Mouse (Mus musculus) ES-Bruce4 (cell line): ENCODE measurements around the gene Larp4. TPM values are rescaled to one million over a fixed set of nuclear protein-coding genes. Genes with fewer than 3 reads are reported as not detected.

Source experiments
- H3K27ac ChIP-seq: 2 replicates; pipeline ENCODE4 v1.5.1; 2012; ENCODE audit warnings: low read length, inconsistent platforms; ENCODE audit not compliant: insufficient read depth
- H3K27me3 ChIP-seq: 2 replicates; pipeline ENCODE4 v1.6.1; 2012; ENCODE audit warnings: mild to moderate bottlenecking, low read length, inconsistent platforms; ENCODE audit not compliant: control insufficient read depth, poor library complexity, insufficient read depth, severe bottlenecking
- H3K36me3 ChIP-seq: 2 replicates; pipeline ENCODE4 v1.6.1; 2012; ENCODE audit warnings: inconsistent platforms, mild to moderate bottlenecking, low read length, moderate library complexity; ENCODE audit not compliant: control insufficient read depth, poor library complexity, insufficient read depth, severe bottlenecking
- H3K4me1 ChIP-seq: one replicate; pipeline ENCODE4 v1.8.1; 2011; ENCODE audit warnings: low read length; ENCODE audit not compliant: control insufficient read depth, insufficient read depth
- H3K4me3 ChIP-seq: 2 replicates; pipeline ENCODE4 v1.5.1; 2011; ENCODE audit warnings: low read depth, mild to moderate bottlenecking, low read length
- H3K9ac ChIP-seq: 2 replicates; pipeline ENCODE4 v1.6.1; 2012; ENCODE audit warnings: low read depth, mild to moderate bottlenecking, inconsistent platforms; ENCODE audit not compliant: poor library complexity, severe bottlenecking
- H3K9me3 ChIP-seq: replicated peaks from 2 replicates; pipeline ENCODE4 v1.6.1; 2012; ENCODE audit warnings: mild to moderate bottlenecking, low read length, inconsistent platforms; ENCODE audit not compliant: control insufficient read depth, poor library complexity, insufficient read depth, severe bottlenecking
- CTCF ChIP-seq: IDR thresholded peaks from one replicate; pipeline ENCODE4 v1.8.1; 2011; ENCODE audit warnings: low read depth, low read length
- EP300 ChIP-seq: IDR thresholded peaks from 2 replicates; pipeline ENCODE4 v1.6.1; 2011; ENCODE audit warnings: low read depth, low read length; ENCODE audit not compliant: insufficient read depth
- POLR2A ChIP-seq: IDR thresholded peaks from one replicate; pipeline ENCODE4 v1.8.1; 2011; ENCODE audit warnings: low read length; ENCODE audit not compliant: insufficient read depth
- polyA plus RNA-seq: library from polyadenylated mRNA; stranded (reverse); fragments of >200 nt; gene quantifications from 2 replicates; pipeline ENCODE4 v1.2.4, GENCODE M21; 2011; ENCODE audit warnings: low read depth; ENCODE audit not compliant: missing spikeins, insufficient read depth, insufficient read length

The Larp4 gene
- polyA plus RNA-seq, 1 experiment, result 144 TPM

GRCm38 (mm10) chr15:100057698-100058097, 87.8 kb downstream of the Larp4 start:
- no peak for TF ChIP-seq CTCF
- TF ChIP-seq POLR2A, result no peak
- no peak overlapping the region for H3K4me3 ChIP-seq
- no peaks in the 10 kb centered on the region for H3K27me3 ChIP-seq
- no peak overlapping the region for H3K27ac ChIP-seq
- peaks cover 7% of the 10 kb centered on the region for H3K4me1 ChIP-seq
- no peaks in the 10 kb centered on the region for H3K36me3 ChIP-seq
- H3K9me3 ChIP-seq, result no peaks in the 10 kb centered on the region
- H3K9ac ChIP-seq, result no peak overlapping the region

- no peak overlapping the region for H3K9ac ChIP-seq
- no peaks in the 10 kb centered on the region for H3K27me3 ChIP-seq
- no peaks in the 10 kb centered on the region for H3K9me3 ChIP-seq
- TF ChIP-seq POLR2A, result no peak
- TF ChIP-seq EP300, result no peak
- TF ChIP-seq CTCF, result no peak
- no peak overlapping the region for H3K27ac ChIP-seq
- no peak overlapping the region for H3K4me3 ChIP-seq
- peaks cover 9% of the 10 kb centered on the region for H3K4me1 ChIP-seq
- H3K36me3 ChIP-seq, result no peaks in the 10 kb centered on the region
These were observed 88.3 kb downstream of the Larp4 start for GRCm38 (mm10) chr15:100058143-100058542.

GRCm38 (mm10) chr15:100058912-100059311, 89.0 kb downstream of the Larp4 start:
- Histone ChIP-seq H3K36me3 (no peaks in the 10 kb centered on the region), H3K9ac (no peak overlapping the region), H3K9me3 (no peaks in the 10 kb centered on the region), H3K27me3 (no peaks in the 10 kb centered on the region), H3K27ac (peak overlapping the region; percentile 9), H3K4me3 (no peak overlapping the region), H3K4me1 (peaks cover 15% of the 10 kb centered on the region)
- TF ChIP-seq POLR2A, result no peak
- no peak for TF ChIP-seq CTCF
- TF ChIP-seq EP300, result no peak

GRCm38 (mm10) chr15:100059626-100060311, 89.9 kb downstream of the Larp4 start:
- Histone ChIP-seq H3K27ac (peak overlapping the region; percentile 77), H3K27me3 (no peaks in the 10 kb centered on the region), H3K9me3 (no peaks in the 10 kb centered on the region), H3K36me3 (no peaks in the 10 kb centered on the region), H3K4me1 (peaks cover 16% of the 10 kb centered on the region), H3K9ac (no peak overlapping the region), H3K4me3 (no peak overlapping the region)
- TF ChIP-seq POLR2A (no peak), CTCF (no peak), EP300 (no peak)

- H3K27me3 ChIP-seq, result no peaks in the 10 kb centered on the region
- peaks cover 16% of the 10 kb centered on the region for H3K4me1 ChIP-seq
- peak overlapping the region; percentile 53; the same call in 1 of the 2 replicates for H3K27ac ChIP-seq
- no peaks in the 10 kb centered on the region for H3K9me3 ChIP-seq
- no peaks in the 10 kb centered on the region for H3K36me3 ChIP-seq
- TF ChIP-seq CTCF (no peak), POLR2A (no peak), EP300 (no peak)
- H3K4me3 ChIP-seq, result no peak overlapping the region
- H3K9ac ChIP-seq, result no peak overlapping the region
These were observed 90.8 kb downstream of the Larp4 start for GRCm38 (mm10) chr15:100060513-100061140.

- no peak for TF ChIP-seq POLR2A
- no peak for TF ChIP-seq CTCF
- no peak for TF ChIP-seq EP300
- Histone ChIP-seq H3K27me3 (no peaks in the 10 kb centered on the region), H3K36me3 (no peaks in the 10 kb centered on the region), H3K27ac (no peak overlapping the region), H3K4me1 (peaks cover 15% of the 10 kb centered on the region), H3K9me3 (no peaks in the 10 kb centered on the region), H3K4me3 (no peak overlapping the region), H3K9ac (no peak overlapping the region)
These were observed 91.5 kb downstream of the Larp4 start for GRCm38 (mm10) chr15:100061377-100061776.
